Mouse (Mus musculus) forebrain, postnatal 0 days (tissue): ENCODE results near the gene Car7. TPM values are rescaled to one million over a fixed set of nuclear protein-coding genes. Genes with fewer than 3 reads are reported as not detected.

Experiments used
- ATAC-seq: fragments of 200-750 bp; cut with Nextera tagmentation; 2 replicates; pipeline ENCODE4 v1.8.0; 2017; ENCODE audit warnings: mild to moderate bottlenecking, moderate library complexity
- DNase-seq: peaks from one replicate; pipeline ENCODE4 v3.0.0-alpha.2; 2015
- H3K27ac ChIP-seq: fragments of 300-500 bp; sonication (generic); 2 replicates; pipeline ENCODE4 v1.5.1; 2014; ENCODE audit warnings: low read depth, mild to moderate bottlenecking, antibody characterized with exemption, low read length, moderate library complexity, mixed read lengths
- H3K27me3 ChIP-seq: fragments of 300-500 bp; sonication (generic); 2 replicates; pipeline ENCODE4 v1.6.1; 2014; ENCODE audit warnings: mild to moderate bottlenecking, low read length, mixed read lengths; ENCODE audit not compliant: insufficient read depth
- H3K36me3 ChIP-seq: fragments of 300-500 bp; sonication (generic); 2 replicates; pipeline ENCODE4 v1.6.1; 2014; ENCODE audit warnings: mild to moderate bottlenecking, moderate library complexity; ENCODE audit not compliant: insufficient read depth
- H3K4me1 ChIP-seq: fragments of 300-500 bp; sonication (generic); 2 replicates; pipeline ENCODE4 v1.6.1; 2014; ENCODE audit warnings: antibody characterized with exemption; ENCODE audit not compliant: insufficient read depth
- H3K4me2 ChIP-seq: fragments of 300-500 bp; sonication (generic); 2 replicates; pipeline ENCODE4 v1.6.1; 2014; ENCODE audit warnings: low read depth, mild to moderate bottlenecking, moderate library complexity
- H3K4me3 ChIP-seq: fragments of 300-500 bp; sonication (generic); 2 replicates; pipeline ENCODE4 v1.5.1; 2014; ENCODE audit warnings: low read depth, low read length, mixed read lengths
- H3K9ac ChIP-seq: fragments of 300-500 bp; sonication (generic); 2 replicates; pipeline ENCODE4 v1.6.1; 2014; ENCODE audit warnings: mild to moderate bottlenecking
- H3K9me3 ChIP-seq: fragments of 300-500 bp; sonication (generic); 2 replicates; pipeline ENCODE4 v1.6.1; 2016; ENCODE audit warnings: low read length
- CTCF ChIP-seq: sonication (generic); IDR thresholded peaks from 2 replicates; pipeline ENCODE4 v1.5.1; 2016; ENCODE audit warnings: antibody characterized with exemption, control low read depth, low read depth
- WGBS: fragments of 180-500 bp; shearing (Covaris S2); extraction: QIAGEN DNeasy Blood & Tissue Kit; methylation state at CpG from one replicate; pipeline ENCODE4 v1.1.7; 2014; 5-methylcytosine and 5-hydroxymethylcytosine counted together
- polyA plus RNA-seq: library from polyadenylated mRNA; unstranded; fragments of >200 nt; fragmentation: Nextera tagmentation; extraction: Ambion mirVana; gene quantifications from 2 replicates; pipeline ENCODE4 v1.2.1, GENCODE M21; 2015
- total RNA-seq: library from RNA; depleted of rRNA; stranded (reverse); fragments of >200 nt; gene quantifications from 2 replicates; pipeline ENCODE4 v1.2.3, GENCODE M21; 2014; rRNA removed

The Car7 gene
- total and polyA plus RNA-seq, 2 experiments from 2014 or later, result 2.0 to 2.2 TPM

DNA sequence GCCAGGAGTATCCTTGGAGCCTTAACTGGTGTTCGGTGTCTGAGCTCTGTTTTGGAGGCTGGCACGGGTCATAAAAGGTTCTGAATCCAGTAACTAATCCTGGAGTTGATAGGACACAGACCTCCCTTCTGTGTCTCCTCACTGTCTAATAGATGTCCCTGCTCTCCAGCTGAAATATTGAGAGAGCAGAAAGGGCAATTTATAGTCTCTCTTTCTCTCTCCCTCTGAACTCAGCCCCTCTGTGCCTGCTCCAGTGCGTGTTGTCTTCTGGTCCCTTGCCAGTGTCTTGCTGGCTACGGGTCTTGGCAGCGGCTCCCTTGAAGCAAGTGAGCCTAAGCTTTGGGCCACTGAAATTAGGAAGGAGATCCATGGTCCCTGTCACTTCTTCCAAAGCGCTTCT, 63.2 kb downstream of the Car7 start:
- Histone ChIP-seq H3K9me3 (no peaks in the 10 kb centered on the region), H3K4me2 (no peak overlapping the region), H3K27ac (no peak overlapping the region), H3K4me1 (no peaks in the 10 kb centered on the region), H3K27me3 (no peaks in the 10 kb centered on the region; the same call in 1 of the 2 replicates), H3K4me3 (no peak overlapping the region), H3K36me3 (peaks cover 21% of the 10 kb centered on the region), H3K9ac (no peak overlapping the region)
- WGBS, result 64% methylated on average over 6 of the region's 6 CpGs
- no peak for ATAC-seq
- no peak for DNase-seq
- no peak for TF ChIP-seq CTCF

DNA sequence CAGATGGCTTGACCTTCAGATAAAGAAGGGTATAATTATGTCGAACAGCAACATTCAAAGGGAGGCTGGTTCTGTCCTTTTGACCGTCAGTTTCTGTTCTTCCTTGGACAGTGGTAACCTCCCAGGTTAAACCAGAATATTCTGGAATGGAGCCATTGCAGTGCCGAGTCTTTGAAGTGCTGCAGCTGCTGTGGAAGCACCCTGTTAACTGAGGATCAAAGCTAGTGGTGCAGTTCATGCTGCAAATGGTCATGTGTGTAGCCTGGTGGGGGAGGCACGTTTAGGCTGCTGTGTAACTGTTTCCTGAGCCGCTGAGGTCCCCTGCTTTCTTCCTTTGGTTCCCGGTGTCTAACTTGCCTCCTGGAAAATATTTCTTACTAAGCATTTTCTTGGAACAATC, 64.0 kb downstream of the Car7 start:
- Histone ChIP-seq H3K9me3 (no peaks in the 10 kb centered on the region), H3K4me2 (no peak overlapping the region), H3K36me3 (peaks cover 21% of the 10 kb centered on the region), H3K27ac (no peak overlapping the region), H3K4me3 (no peak overlapping the region), H3K27me3 (no peaks in the 10 kb centered on the region; the same call in 1 of the 2 replicates), H3K9ac (no peak overlapping the region), H3K4me1 (no peaks in the 10 kb centered on the region)
- no peak for TF ChIP-seq CTCF
- ATAC-seq (no peak), DNase-seq (no peak)
- 57% methylated on average over 6 of the region's 6 CpGs for WGBS

Other genes with a start within 250 kb of the Car7 start
- gene Cmtm2a, start 241.5 kb upstream of the Car7 start, total RNA-seq, result 0.14 TPM in 1 of 2 replicates, not detected in the other
- gene Cmtm2a, start 241.5 kb upstream of the Car7 start, polyA plus RNA-seq, result 0.17 TPM in 1 of 2 replicates, not detected in the other
- not detected in 2 replicates for gene Gm45711, start 224.6 kb upstream of the Car7 start, total RNA-seq
- not detected in 2 replicates for gene Gm45711, start 224.6 kb upstream of the Car7 start, polyA plus RNA-seq
- gene Cmtm1, start 224.5 kb upstream of the Car7 start, total RNA-seq, result 0.62 TPM in 1 of 2 replicates, not detected in the other
- not detected in 2 replicates for gene Cmtm1, start 224.5 kb upstream of the Car7 start, polyA plus RNA-seq
- not detected in 2 replicates for gene Gm11020, start 213.1 kb upstream of the Car7 start, total RNA-seq
- not detected in 2 replicates for gene Gm11020, start 213.1 kb upstream of the Car7 start, polyA plus RNA-seq
- 0.38 TPM in 1 of 2 replicates, not detected in the other for gene Cmtm2b, start 212.5 kb upstream of the Car7 start, total RNA-seq
- gene Cmtm2b, start 212.5 kb upstream of the Car7 start, polyA plus RNA-seq, result not detected in 2 replicates
- 18.4 and 22.0 TPM in 2 replicates for gene Cmtm3, start 195.3 kb upstream of the Car7 start, total RNA-seq
- 33.0 and 34.4 TPM in 2 replicates for gene Cmtm3, start 195.3 kb upstream of the Car7 start, polyA plus RNA-seq
- 32.9 and 35.1 TPM in 2 replicates for gene Cmtm4, start 138.9 kb upstream of the Car7 start, total RNA-seq
- gene Cmtm4, start 138.9 kb upstream of the Car7 start, polyA plus RNA-seq, result 2.0 and 2.3 TPM in 2 replicates
- gene Dync1li2, start 91.6 kb upstream of the Car7 start, total RNA-seq, result 104 and 125 TPM in 2 replicates
- 46.4 and 74.0 TPM in 2 replicates for gene Dync1li2, start 91.6 kb upstream of the Car7 start, polyA plus RNA-seq
- gene Terb1, start 24.8 kb upstream of the Car7 start, total RNA-seq, result 0.43 and 0.46 TPM in 2 replicates
- gene Terb1, start 24.8 kb upstream of the Car7 start, polyA plus RNA-seq, result 0.14 and 0.44 TPM in 2 replicates
- 86.3 and 97.6 TPM in 2 replicates for gene Nae1, start 52 bp upstream of the Car7 start, total RNA-seq
- gene Nae1, start 52 bp upstream of the Car7 start, polyA plus RNA-seq, result 120 and 134 TPM in 2 replicates
- gene Pdp2, start 56.8 kb downstream of the Car7 start, total RNA-seq, result 11.8 and 13.2 TPM in 2 replicates
- 8.8 and 14.6 TPM in 2 replicates for gene Pdp2, start 56.8 kb downstream of the Car7 start, polyA plus RNA-seq
- not detected in 2 replicates for gene Cdh16, start 89.7 kb downstream of the Car7 start, total RNA-seq
- not detected in 2 replicates for gene Cdh16, start 89.7 kb downstream of the Car7 start, polyA plus RNA-seq
- gene Rrad, start 96.6 kb downstream of the Car7 start, total RNA-seq, result 5.2 and 5.3 TPM in 2 replicates
- 2.2 and 2.9 TPM in 2 replicates for gene Rrad, start 96.6 kb downstream of the Car7 start, polyA plus RNA-seq
- 54.9 and 61.9 TPM in 2 replicates for gene Ciao2b, start 107.3 kb downstream of the Car7 start, total RNA-seq
- gene Ciao2b, start 107.3 kb downstream of the Car7 start, polyA plus RNA-seq, result 108 and 110 TPM in 2 replicates
- not detected in 2 replicates for gene Ces2a, start 199.3 kb downstream of the Car7 start, total RNA-seq
- gene Ces2a, start 199.3 kb downstream of the Car7 start, polyA plus RNA-seq, result not detected in 2 replicates